Mouse (Mus musculus) forebrain, embryonic 12.5 days (tissue): ENCODE measurements around the gene Gm13275. TPM values are rescaled to one million over a fixed set of nuclear protein-coding genes. Genes with fewer than 3 reads are reported as not detected.
A peak's percentile ranks its signal among the peaks of the same experiment; 100 is the strongest.
"Not testable (repeated sequence)": the region's sequence is repeated elsewhere in the genome, so short reads cannot be mapped to it uniquely, and the experiment has no call there.

Source experiments
- ATAC-seq: fragments of 200-750 bp; cut with Nextera tagmentation; 2 replicates; pipeline ENCODE4 v1.8.0; 2017; ENCODE audit warnings: moderate TSS enrichment; ENCODE audit not compliant: low FRiP score
- H3K27ac ChIP-seq: fragments of 300-500 bp; sonication (generic); 2 replicates; pipeline ENCODE4 v1.5.1; 2016; ENCODE audit warnings: mild to moderate bottlenecking
- H3K27me3 ChIP-seq: fragments of 300-500 bp; sonication (generic); 2 replicates; pipeline ENCODE4 v1.6.1; 2016; ENCODE audit warnings: mild to moderate bottlenecking
- H3K36me3 ChIP-seq: fragments of 300-500 bp; sonication (generic); replicated peaks from 2 replicates; pipeline ENCODE4 v1.6.1; 2016; ENCODE audit warnings: mild to moderate bottlenecking
- H3K4me1 ChIP-seq: fragments of 300-500 bp; sonication (generic); 2 replicates; pipeline ENCODE4 v1.6.1; 2016
- H3K4me2 ChIP-seq: fragments of 300-500 bp; sonication (generic); 2 replicates; pipeline ENCODE4 v1.6.1; 2016; ENCODE audit warnings: mild to moderate bottlenecking, moderate library complexity
- H3K4me3 ChIP-seq: fragments of 300-500 bp; sonication (generic); replicated peaks from 2 replicates; pipeline ENCODE4 v1.5.1; 2016; ENCODE audit warnings: mild to moderate bottlenecking
- H3K9ac ChIP-seq: fragments of 300-500 bp; sonication (generic); 2 replicates; pipeline ENCODE4 v1.6.1; 2016; ENCODE audit warnings: mild to moderate bottlenecking
- H3K9me3 ChIP-seq: fragments of 300-500 bp; sonication (generic); 2 replicates; pipeline ENCODE4 v1.6.1; 2016
- WGBS: fragments of 180-500 bp; shearing (Covaris S2); methylation state at CpG from one replicate; pipeline ENCODE4 v1.1.7; 2016; 5-methylcytosine and 5-hydroxymethylcytosine counted together
- polyA plus RNA-seq: library from polyadenylated mRNA; unstranded; fragments of >200 nt; fragmentation: Nextera tagmentation; extraction: Ambion mirVana; gene quantifications from 2 replicates; pipeline ENCODE4 v1.2.1, GENCODE M21; 2016

Gene Gm13275
- polyA plus RNA-seq, result not detected in 2 replicates

DNA sequence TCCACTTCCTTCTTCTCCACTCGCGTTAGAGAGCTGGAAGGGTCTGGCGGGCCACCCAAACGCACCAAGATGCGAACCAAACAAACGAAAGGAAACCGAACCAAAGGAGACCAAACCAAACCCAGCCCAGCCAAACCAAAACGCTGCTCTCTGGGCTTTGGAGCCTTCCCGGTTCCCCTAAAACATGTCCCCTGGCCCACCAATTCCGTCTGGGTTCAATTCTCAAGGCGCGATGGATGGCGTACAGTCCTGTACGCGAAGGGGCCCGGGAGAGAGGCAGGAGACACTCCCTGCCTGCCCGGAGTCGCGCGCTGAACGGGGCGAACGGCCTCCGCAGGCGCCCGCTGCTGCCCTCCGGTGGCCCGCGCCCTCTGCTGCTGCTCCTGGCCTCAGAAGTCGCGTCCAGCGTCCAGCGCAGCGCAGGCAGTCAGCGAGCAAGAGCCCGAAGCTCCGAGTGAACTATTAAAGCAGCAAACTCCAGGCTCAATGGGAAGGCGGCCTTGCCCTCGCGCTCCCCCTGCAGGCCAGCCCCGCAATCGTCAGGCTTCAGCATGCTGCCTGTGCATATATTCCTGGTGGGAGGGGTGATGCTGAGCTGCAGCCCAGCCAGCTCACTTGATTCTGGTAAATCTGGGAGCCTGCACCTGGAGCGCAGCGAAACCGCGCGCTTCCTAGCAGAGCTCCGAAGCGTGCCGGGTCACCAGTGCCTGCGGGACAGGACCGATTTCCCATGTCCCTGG, at the start of gene Gm13275:
TSS of gene Gm13275 (plus strand) at position 552 of the 740 bp plus-strand sequence.
- whole genome bisulfite sequencing, result 3% methylated on average over 8 of the region's 52 CpGs
- H3K4me2 ChIP-seq, H3K9me3 ChIP-seq, H3K4me3 ChIP-seq, ATAC-seq, H3K27ac ChIP-seq, H3K4me1 ChIP-seq, H3K36me3 ChIP-seq, H3K9ac ChIP-seq, H3K27me3 ChIP-seq: not testable (repeated sequence)

DNA sequence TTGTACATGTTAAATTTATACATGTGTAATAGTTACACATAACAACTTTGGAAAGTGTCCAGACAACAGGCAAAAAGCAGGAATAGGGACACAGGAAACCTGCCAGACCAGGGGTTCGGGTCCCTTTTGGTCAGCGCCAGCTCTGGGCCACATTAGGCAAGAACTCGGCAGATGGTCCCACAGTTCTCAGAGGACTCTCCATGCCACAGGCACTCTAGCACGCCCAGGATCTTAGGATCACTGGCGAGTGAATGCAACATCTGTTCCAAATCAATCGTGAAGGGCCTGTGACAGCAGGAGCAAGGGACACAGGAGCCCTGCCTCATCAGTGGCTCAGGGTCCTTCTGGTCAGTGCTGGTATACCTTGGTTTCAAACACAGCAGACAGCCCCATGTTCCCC, 44.4 kb upstream of the Gm13275 start:
- Histone ChIP-seq H3K9ac (no peak overlapping the region), H3K4me2 (no peak overlapping the region), H3K27me3 (no peaks in the 10 kb centered on the region), H3K4me3 (no peak overlapping the region), H3K27ac (no peak overlapping the region), H3K36me3 (no peaks in the 10 kb centered on the region), H3K4me1 (no peaks in the 10 kb centered on the region; the same call in 1 of the 2 replicates), H3K9me3 (no peaks in the 10 kb centered on the region)
- 68% methylated on average over 6 of the region's 6 CpGs for WGBS
- no peak for ATAC-seq

DNA sequence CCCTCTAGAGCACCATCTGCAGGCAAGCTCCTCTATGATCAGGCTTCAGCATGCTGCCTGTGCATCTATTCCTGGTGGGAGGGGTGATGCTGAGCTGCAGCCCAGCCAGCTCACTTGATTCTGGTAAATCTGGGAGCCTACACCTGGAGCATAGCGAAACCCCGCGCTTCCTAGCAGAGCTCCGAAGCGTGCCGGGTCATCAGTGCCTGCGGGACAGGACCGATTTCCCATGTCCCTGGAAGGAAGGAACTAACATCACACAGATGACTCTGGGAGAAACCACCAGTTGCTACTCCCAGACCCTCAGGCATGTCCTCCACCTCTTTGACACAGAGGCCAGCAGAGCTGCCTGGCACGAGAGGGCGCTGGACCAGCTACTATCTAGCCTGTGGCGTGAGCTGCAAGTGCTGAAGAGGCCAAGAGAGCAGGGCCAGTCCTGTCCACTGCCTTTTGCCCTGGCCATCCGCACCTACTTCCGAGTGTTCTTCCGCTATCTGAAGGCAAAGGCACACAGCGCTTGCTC, 39.4 kb upstream of the Gm13275 start, which contains the start of gene Gm13271:
TSS of gene Gm13271 (plus strand) at position 51 of the 523 bp plus-strand sequence.
- not testable (repeated sequence) for H3K9ac ChIP-seq, H3K4me1 ChIP-seq, H3K27me3 ChIP-seq, H3K4me2 ChIP-seq, H3K9me3 ChIP-seq, H3K36me3 ChIP-seq, ATAC-seq, H3K4me3 ChIP-seq, H3K27ac ChIP-seq
- WGBS, result 75% methylated on average over 15 of the region's 15 CpGs

DNA sequence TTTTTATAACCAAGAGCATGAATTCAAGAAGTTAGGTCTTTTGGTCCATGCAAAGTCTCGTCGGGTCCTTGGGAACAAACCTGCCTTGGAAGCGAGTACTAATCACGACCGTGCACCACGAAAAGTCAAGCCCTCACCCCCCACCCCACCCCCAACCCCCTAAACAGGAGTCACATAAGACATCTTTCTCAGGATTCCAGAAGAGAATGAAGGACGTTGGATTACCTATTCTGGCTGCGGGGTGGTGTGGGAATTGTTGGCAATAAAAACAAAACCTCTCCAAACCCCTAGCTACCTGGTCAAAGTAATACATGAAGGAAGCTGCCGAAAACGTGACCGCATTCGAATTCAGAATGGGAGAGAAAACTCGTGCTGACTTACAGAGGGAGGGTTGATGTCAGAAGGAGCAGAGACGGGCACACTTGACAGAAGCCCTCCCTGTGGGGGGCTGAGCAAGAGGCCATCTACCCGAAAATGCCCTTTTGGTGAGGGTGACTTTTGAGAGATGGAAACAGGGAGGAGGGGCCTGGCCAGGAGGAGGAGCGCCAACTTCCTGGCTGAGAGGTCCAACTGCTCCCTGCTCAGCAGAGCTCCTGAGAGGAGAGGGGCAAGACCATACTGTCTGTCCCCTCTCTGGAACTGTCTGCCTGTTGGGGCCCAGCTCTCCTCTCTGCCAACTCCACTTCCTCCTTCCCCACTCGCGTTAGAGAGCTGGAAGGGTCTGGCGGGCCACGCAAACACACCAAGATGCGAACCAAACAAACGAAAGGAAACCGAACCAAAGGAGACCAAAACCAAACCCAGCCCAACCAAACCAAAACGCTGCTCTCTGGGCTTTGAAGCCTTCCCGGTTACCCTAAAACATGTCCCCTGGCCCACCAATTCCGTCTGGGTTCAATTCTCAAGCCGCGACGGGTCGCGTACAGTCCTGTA, 37.4 kb upstream of the Gm13275 start:
- ATAC-seq, H3K27me3 ChIP-seq, H3K36me3 ChIP-seq, H3K9me3 ChIP-seq, H3K4me1 ChIP-seq: not testable (repeated sequence)
- peak overlapping the region; percentile 44 for H3K4me3 ChIP-seq
- H3K27ac ChIP-seq, result peak overlapping the region; percentile 75
- H3K4me2 ChIP-seq, result peak overlapping the region; percentile 87
- 12% methylated on average over 28 of the region's 31 CpGs for WGBS
- H3K9ac ChIP-seq, result peak overlapping the region; percentile 63

DNA sequence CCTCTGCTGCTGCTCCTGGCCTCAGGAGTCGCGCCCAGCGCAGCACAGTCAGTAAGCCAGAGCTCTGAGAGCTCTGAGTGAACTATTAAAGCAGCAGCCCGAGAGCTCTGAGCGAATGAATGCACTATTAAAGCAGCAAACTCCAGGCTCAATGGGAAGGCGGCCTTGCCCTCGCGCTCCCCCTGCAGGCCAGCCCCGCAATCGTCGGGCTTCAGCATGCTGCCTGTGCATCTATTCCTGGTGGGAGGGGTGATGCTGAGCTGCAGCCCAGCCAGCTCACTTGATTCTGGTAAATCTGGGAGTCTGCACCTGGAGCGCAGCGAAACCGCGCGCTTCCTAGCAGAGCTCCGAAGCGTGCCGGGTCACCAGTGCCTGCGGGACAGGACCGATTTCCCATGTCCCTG, 36.7 kb upstream of the Gm13275 start:
- H3K36me3 ChIP-seq, H3K9me3 ChIP-seq, H3K27me3 ChIP-seq, H3K4me1 ChIP-seq: not testable (repeated sequence)
- peak; percentile 99 for ATAC-seq
- peak overlapping the region; percentile 44 for H3K4me3 ChIP-seq
- peak overlapping the region; percentile 75 for H3K27ac ChIP-seq
- WGBS, result under 1% methylated on average over 20 of the region's 21 CpGs
- H3K9ac ChIP-seq, result peak overlapping the region; percentile 63
- H3K4me2 ChIP-seq, result peak overlapping the region; percentile 87

DNA sequence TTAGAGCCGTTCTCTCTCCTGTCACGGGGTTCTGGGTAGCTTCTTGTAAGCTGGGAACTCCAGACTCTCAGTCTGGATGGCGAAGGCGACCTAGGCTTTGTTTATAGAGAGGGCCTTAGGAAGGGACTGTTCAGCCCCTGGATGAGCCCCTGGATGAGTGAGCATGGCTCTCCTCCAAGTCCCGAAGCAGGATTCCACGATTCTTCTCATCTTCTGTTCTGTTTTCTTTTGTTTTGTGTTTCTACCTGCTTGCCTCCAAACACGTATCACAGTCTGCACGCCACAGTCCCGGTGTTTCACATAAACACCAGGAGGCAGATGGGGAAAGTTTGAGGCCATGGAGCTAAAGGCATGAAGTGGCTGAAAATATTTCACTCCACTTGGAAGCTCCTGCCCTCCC, 35.5 kb upstream of the Gm13275 start:
- 91% methylated on average over 9 of the region's 9 CpGs for WGBS
- not testable (repeated sequence) for H3K27me3 ChIP-seq

DNA sequence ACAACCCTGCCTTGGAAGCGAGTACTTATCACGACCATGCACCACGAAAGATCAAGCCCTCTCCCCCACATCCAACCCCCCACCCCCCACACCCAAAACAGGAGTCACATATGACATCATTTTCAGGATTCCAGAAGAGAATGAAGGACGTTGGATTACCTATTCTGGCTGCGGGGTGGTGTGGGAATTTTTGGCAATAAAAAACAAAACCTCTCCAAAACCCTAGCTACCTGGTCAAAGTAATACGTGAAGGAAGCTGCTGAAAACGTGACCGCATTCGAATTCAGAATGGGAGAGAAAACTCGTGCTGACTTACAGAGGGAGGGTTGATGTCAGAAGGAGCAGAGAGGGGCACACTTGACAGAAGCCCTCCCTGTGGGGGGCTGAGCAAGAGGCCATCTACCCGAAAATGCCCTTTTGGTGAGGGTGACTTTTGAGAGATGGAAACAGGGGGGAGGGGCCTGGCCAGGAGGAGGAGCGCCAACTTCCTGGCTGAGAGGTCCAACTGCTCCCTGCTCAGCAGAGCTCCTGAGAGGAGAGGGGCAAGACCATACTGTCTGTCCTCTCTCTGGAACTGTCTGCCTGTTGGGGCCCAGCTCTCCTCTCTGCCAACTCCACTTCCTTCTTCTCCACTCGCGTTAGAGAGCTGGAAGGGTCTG, 34.5 kb upstream of the Gm13275 start, which contains the start of gene Gm13283:
TSS of gene Gm13283 (plus strand) at position 510 of the 659 bp plus-strand sequence.
- Histone ChIP-seq H3K4me3 (peak within 1 kb of the TSS; percentile 36), H3K4me2 (peak within 1 kb of the TSS; percentile 60)
- H3K36me3 ChIP-seq, H3K27ac ChIP-seq, ATAC-seq, H3K4me1 ChIP-seq, H3K27me3 ChIP-seq, H3K9ac ChIP-seq, H3K9me3 ChIP-seq: not testable (repeated sequence)
- 20% methylated on average over 11 of the region's 14 CpGs for WGBS

More for the DNA sequence above, 35.5 kb upstream of the Gm13275 start:
- not testable (repeated sequence) for H3K36me3 ChIP-seq, ATAC-seq, H3K4me2 ChIP-seq, H3K4me1 ChIP-seq, H3K27ac ChIP-seq, H3K9ac ChIP-seq, H3K4me3 ChIP-seq, H3K9me3 ChIP-seq

DNA sequence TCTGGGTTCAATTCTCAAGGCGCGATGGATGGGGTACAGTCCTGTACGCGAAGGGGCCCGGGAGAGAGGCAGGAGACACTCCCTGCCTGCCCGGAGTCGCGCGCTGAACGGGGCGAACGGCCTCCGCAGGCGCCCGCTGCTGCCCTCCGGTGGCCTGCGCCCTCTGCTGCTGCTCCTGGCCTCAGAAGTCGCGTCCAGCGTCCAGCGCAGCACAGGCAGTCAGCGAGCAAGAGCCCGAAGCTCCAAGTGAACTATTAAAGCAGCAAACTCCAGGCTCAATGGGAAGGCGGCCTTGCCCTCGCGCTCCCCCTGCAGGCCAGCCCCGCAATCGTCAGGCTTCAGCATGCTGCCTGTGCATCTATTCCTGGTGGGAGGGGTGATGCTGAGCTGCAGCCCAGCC, 33.9 kb upstream of the Gm13275 start:
- Histone ChIP-seq H3K4me2 (peak overlapping the region; percentile 60), H3K4me3 (peak overlapping the region; percentile 36)
- H3K27me3 ChIP-seq, H3K4me1 ChIP-seq, H3K9ac ChIP-seq, ATAC-seq, H3K27ac ChIP-seq, H3K36me3 ChIP-seq, H3K9me3 ChIP-seq: not testable (repeated sequence)
- under 1% methylated on average over 21 of the region's 28 CpGs for WGBS

DNA sequence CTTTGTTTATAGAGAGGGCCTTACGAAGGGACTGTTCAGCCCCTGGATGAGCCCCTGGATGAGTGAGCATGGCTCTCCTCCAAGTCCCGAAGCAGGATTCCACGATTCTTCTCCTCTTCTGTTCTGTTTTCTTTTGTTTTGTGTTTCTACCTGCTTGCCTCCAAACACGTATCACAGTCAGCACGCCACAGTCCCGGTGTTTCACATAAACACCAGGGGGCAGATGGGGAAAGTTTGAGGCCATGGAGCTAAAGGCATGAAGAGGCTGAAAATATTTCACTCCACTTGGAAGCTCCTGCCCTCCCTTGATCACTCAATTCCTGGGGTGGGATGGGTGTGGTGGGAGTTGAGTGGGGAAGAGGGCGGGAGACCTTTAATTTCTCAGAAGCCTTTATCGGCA, 32.5 kb upstream of the Gm13275 start:
- not testable (repeated sequence) for ATAC-seq, H3K4me2 ChIP-seq, H3K9me3 ChIP-seq, H3K4me3 ChIP-seq, H3K36me3 ChIP-seq, H3K27me3 ChIP-seq, H3K9ac ChIP-seq, H3K4me1 ChIP-seq, H3K27ac ChIP-seq
- WGBS, result 76% methylated on average over 6 of the region's 8 CpGs

DNA sequence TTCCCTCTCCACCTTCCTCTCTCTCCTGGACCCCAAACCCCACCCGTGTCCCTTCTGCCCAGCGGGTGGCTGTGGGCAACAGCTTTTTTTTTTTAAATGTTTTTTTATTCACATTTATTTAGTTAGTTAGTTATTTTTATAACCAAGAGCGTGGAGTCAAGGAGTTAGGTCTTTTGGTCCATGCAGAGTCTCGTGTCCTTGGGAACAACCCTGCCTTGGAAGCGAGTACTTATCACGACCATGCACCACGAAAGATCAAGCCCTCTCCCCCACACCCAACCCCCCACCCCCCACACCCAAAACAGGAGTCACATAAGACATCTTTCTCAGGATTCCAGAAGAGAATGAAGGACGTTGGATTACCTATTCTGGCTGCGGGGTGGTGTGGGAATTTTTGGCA, 31.9 kb upstream of the Gm13275 start:
- not testable (repeated sequence) for H3K4me2 ChIP-seq, H3K27me3 ChIP-seq, H3K9ac ChIP-seq, ATAC-seq, H3K36me3 ChIP-seq, H3K9me3 ChIP-seq, H3K27ac ChIP-seq, H3K4me1 ChIP-seq, H3K4me3 ChIP-seq
- 56% methylated on average over 9 of the region's 9 CpGs for WGBS

DNA sequence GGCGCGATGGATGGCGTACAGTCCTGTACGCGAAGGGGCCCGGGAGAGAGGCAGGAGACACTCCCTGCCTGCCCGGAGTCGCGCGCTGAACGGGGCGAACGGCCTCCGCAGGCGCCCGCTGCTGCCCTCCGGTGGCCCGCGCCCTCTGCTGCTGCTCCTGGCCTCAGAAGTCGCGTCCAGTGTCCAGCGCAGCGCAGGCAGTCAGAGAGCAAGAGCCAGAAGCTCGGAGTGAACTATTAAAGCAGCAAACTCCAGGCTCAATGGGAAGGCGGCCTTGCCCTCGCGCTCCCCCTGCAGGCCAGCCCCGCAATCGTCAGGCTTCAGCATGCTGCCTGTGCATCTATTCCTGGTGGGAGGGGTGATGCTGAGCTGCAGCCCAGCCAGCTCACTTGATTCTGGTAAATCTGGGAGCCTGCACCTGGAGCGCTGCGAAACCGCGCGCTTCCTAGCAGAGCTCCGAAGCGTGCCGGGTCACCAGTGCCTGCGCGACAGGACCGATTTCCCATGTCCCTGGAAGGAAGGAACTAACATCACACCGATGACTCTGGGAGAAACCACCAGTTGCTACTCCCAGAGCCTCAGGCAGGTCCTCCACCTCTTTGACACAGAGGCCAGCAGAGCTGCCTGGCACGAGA, 30.8 kb upstream of the Gm13275 start:
- H3K27ac ChIP-seq, H3K9ac ChIP-seq, H3K4me1 ChIP-seq, H3K36me3 ChIP-seq, ATAC-seq, H3K9me3 ChIP-seq, H3K27me3 ChIP-seq: not testable (repeated sequence)
- 3% methylated on average over 36 of the region's 42 CpGs for WGBS
- Histone ChIP-seq H3K4me2 (peak overlapping the region; percentile 54), H3K4me3 (peak overlapping the region; percentile 39)
